Mouse (Mus musculus): ENCODE measurements at regions not wholly inside any gene's neighbourhood (a gene's known extent, or its start where the extent isn't known, plus 50 kb on each side); places are given as distances from the start of the nearest gene placed in this dataset.

- DNase-seq (ENCODE audit: low spot score), result no peak
Observed at GRCm38 (mm10) chr12:7662027-7662426, 315.4 kb upstream of the Apob start.

GRCm38 (mm10) chr12:7670114-7670513, 307.3 kb upstream of the Apob start:
- no peak for DNase-seq (ENCODE audit: low spot score)

GRCm38 (mm10) chr12:7670561-7670960, 306.9 kb upstream of the Apob start:
- DNase-seq (ENCODE audit: low spot score), result no peak

- no peak for DNase-seq (ENCODE audit: low spot score)
Observed at GRCm38 (mm10) chr12:7691996-7692395, 285.5 kb upstream of the Apob start.

- no peak for DNase-seq (ENCODE audit: low spot score)
Observed at GRCm38 (mm10) chr12:7698324-7698944, 279.0 kb upstream of the Apob start.

GRCm38 (mm10) chr12:7709102-7709501, 268.3 kb upstream of the Apob start:
- DNase-seq (ENCODE audit: low spot score), result no peak

- DNase-seq (ENCODE audit: low spot score), result no peak
Observed at GRCm38 (mm10) chr12:7709872-7710271, 267.6 kb upstream of the Apob start.

- no peak for DNase-seq (ENCODE audit: low spot score)
Observed at GRCm38 (mm10) chr12:7715091-7715490, 262.4 kb upstream of the Apob start.

- DNase-seq (ENCODE audit: low spot score), result no peak
Observed at GRCm38 (mm10) chr12:7718556-7718955, 258.9 kb upstream of the Apob start.

GRCm38 (mm10) chr12:7719080-7719479, 258.4 kb upstream of the Apob start:
- no peak for DNase-seq (ENCODE audit: low spot score)

GRCm38 (mm10) chr12:7724992-7725391, 252.5 kb upstream of the Apob start:
- DNase-seq (ENCODE audit: low spot score), result no peak

GRCm38 (mm10) chr12:7738020-7738419, 239.4 kb upstream of the Apob start:
- no peak for DNase-seq (ENCODE audit: low spot score)

- DNase-seq (ENCODE audit: low spot score), result no peak
Observed at GRCm38 (mm10) chr12:7738629-7739351, 238.7 kb upstream of the Apob start.

GRCm38 (mm10) chr12:7739352-7739994, 238.0 kb upstream of the Apob start:
- no peak for DNase-seq (ENCODE audit: low spot score)

- DNase-seq (ENCODE audit: low spot score), result no peak
Observed at GRCm38 (mm10) chr12:7746708-7747107, 230.7 kb upstream of the Apob start.

- no peak for DNase-seq (ENCODE audit: low spot score)
Observed at GRCm38 (mm10) chr12:7749319-7750238, 227.9 kb upstream of the Apob start.

- DNase-seq (ENCODE audit: low spot score), result no peak
Observed at GRCm38 (mm10) chr12:7754861-7755260, 222.6 kb upstream of the Apob start.

- no peak for DNase-seq (ENCODE audit: low spot score)
Observed at GRCm38 (mm10) chr12:7764795-7765697, 212.4 kb upstream of the Apob start.

- no peak for DNase-seq (ENCODE audit: low spot score)
Observed at GRCm38 (mm10) chr12:7774127-7774526, 203.3 kb upstream of the Apob start.

GRCm38 (mm10) chr12:7776335-7776734, 201.1 kb upstream of the Apob start:
- DNase-seq (ENCODE audit: low spot score), result no peak
